Mouse (Mus musculus) macrophage (primary cell): Measurements from ENCODE around the gene En2. TPM values are rescaled to one million over a fixed set of nuclear protein-coding genes. Genes with fewer than 3 reads are reported as not detected.
A peak's percentile ranks its signal among the peaks of the same experiment; 100 is the strongest.

Experiments used
- H3K27ac ChIP-seq: fragments of 350-480 bp; formaldehyde crosslinking; 2 replicates; pipeline ENCODE4 v1.9.0; 2021
- H3K36me3 ChIP-seq: fragments of 350-480 bp; formaldehyde crosslinking; 2 replicates; pipeline ENCODE4 v1.9.0; 2021; ENCODE audit errors: inconsistent target
- H3K4me3 ChIP-seq: fragments of 350-480 bp; formaldehyde crosslinking; 2 replicates; pipeline ENCODE4 v1.9.0; 2021; ENCODE audit errors: inconsistent target
- H3K79me2 ChIP-seq: fragments of 350-480 bp; formaldehyde crosslinking; 2 replicates; pipeline ENCODE4 v1.9.0; 2021; ENCODE audit errors: inconsistent target
- WGBS: methylation state at CpG from one replicate; pipeline ENCODE4 v1.1.7; 2026; ENCODE audit warnings: inconsistent platforms; ENCODE audit not compliant: missing documents; 5-methylcytosine and 5-hydroxymethylcytosine counted together
- polyA plus RNA-seq: library from polyadenylated mRNA; stranded (reverse); fragments of 250-400 nt; gene quantifications from 3 replicates; pipeline ENCODE4 v1.2.4, GENCODE M21; 2018; ENCODE audit warnings: inconsistent platforms

Gene En2
- polyA plus RNA-seq, 1 experiment from 2014 or later, result not detected

GRCm38 (mm10) chr5:28148473-28148872 is 17.0 kb upstream of the En2 start:
- Histone ChIP-seq H3K36me3 (no peaks in the 10 kb centered on the region), H3K27ac (no peak overlapping the region), H3K4me3 (no peak overlapping the region), H3K79me2 (no peaks in the 10 kb centered on the region)
- WGBS, result 55% methylated on average over 3 of the region's 3 CpGs

DNA sequence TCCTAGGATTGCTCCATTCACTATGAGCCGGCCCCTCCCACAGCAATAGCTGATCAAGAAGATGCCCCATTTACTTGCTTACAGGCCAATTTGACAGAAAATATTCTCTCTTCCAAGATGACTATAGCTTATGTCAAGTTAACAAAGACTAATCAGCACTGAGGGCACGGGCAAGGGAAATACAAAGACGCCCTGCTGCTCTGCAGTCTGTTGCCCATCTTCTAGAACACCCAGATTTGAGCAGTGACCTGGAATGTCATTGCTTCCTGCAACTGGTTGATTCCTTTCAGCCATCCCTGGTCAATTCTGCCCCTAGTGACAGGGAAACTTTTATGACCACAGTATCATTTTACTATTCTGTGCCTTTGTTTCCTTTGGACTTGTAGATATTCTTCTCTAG is 16.1 kb upstream of the En2 start:
- H3K79me2 ChIP-seq, result no peaks in the 10 kb centered on the region
- 81% methylated on average over 3 of the region's 3 CpGs for WGBS
- no peak overlapping the region for H3K4me3 ChIP-seq
- H3K27ac ChIP-seq, result no peak overlapping the region
- no peaks in the 10 kb centered on the region for H3K36me3 ChIP-seq

- no peaks in the 10 kb centered on the region for H3K79me2 ChIP-seq
- whole genome bisulfite sequencing, result 14% methylated on average over 9 of the region's 9 CpGs
- H3K4me3 ChIP-seq, result no peak overlapping the region
- no peak overlapping the region for H3K27ac ChIP-seq
- no peaks in the 10 kb centered on the region for H3K36me3 ChIP-seq
Measured at GRCm38 (mm10) chr5:28157044-28157730, 8.3 kb upstream of the En2 start.

DNA sequence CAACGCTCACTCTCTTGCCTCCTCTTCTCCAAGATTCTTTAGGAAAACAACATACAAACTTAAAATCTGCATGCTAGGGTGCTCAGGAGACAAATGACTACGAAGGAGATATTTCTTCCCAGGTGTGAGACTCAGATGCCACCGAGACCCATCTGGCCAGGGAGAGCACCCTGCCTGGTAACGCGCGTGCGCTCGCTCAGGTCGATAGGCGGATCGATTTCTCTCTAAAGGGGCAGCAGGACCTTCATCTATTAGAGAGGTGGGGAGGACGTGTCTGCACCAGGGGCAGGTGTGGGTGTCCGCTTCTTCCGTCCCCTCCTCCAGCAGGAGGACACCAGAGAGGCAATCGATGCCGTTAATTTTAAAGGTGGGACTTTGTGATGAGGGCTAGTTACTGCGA is 7.7 kb upstream of the En2 start:
- Histone ChIP-seq H3K4me3 (no peak overlapping the region), H3K27ac (no peak overlapping the region), H3K79me2 (no peaks in the 10 kb centered on the region), H3K36me3 (no peaks in the 10 kb centered on the region)
- WGBS, result 11% methylated on average over 17 of the region's 17 CpGs

DNA sequence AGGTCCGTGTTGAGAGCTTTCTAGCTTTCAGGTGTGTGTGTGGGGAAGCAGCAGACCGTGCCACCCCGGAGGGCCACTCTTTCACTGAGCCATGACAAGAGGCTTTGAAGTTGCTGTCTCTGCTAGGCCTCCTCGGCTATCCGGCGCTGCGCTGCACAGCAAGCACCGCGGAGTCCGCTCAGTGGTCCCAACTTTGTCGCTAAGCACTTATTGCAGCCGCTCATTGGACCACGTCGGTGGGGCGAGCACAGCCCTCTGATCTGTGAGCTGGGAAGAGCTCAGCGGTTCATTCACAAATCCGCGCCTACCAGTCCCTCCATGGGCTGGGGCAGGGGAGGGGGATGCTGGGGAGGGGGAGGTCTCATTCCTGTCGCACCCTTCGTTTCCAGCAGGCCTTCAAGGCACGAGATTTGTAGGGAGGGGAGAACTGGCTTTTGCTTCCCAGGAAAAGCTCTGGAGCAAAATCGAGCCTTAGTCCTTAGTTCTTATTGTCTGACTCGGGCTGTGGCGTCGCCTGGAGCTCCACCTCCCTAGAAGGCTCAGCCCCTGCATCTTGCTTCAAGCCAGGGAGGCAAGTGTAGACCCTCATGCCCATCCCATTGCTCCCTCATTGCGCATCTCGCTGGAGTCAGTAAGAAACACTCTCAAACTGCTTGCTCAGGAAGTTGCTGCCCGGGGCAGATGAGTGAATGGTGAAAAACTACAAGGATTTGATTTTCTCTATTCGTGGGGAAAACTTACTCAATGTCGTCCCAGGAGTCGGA is 7.0 kb upstream of the En2 start:
- H3K27ac ChIP-seq, result no peak overlapping the region
- no peaks in the 10 kb centered on the region for H3K79me2 ChIP-seq
- 8% methylated on average over 29 of the region's 31 CpGs for WGBS
- no peak overlapping the region for H3K4me3 ChIP-seq
- H3K36me3 ChIP-seq, result no peaks in the 10 kb centered on the region

DNA sequence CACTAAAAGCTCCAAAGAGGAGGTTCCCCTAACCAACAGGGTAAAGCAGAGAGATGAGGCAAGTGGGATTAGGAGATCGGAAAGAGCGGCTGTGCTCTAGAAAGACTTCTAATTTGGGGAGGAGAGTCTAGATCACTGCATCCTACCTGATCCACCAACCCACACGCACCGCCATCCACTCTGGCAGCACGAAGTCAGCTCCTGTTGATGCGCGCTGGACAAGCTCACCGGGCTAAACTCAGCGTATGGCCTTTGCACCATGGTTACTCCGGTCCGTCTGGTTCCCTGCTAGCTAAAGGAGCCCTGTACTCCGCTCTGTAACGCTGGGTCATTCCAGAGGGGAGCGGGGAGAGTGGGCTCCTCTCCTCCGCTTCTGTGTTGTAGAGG is 6.4 kb upstream of the En2 start:
- no peaks in the 10 kb centered on the region for H3K36me3 ChIP-seq
- H3K79me2 ChIP-seq, result no peaks in the 10 kb centered on the region
- WGBS, result 12% methylated on average over 15 of the region's 15 CpGs
- H3K27ac ChIP-seq, result no peak overlapping the region
- no peak overlapping the region for H3K4me3 ChIP-seq

- H3K79me2 ChIP-seq, result no peaks in the 10 kb centered on the region
- no peak overlapping the region for H3K4me3 ChIP-seq
- H3K27ac ChIP-seq, result no peak overlapping the region
- 7% methylated on average over 7 of the region's 8 CpGs for WGBS
- no peaks in the 10 kb centered on the region for H3K36me3 ChIP-seq
Measured at GRCm38 (mm10) chr5:28159891-28160470, 5.5 kb upstream of the En2 start.

DNA sequence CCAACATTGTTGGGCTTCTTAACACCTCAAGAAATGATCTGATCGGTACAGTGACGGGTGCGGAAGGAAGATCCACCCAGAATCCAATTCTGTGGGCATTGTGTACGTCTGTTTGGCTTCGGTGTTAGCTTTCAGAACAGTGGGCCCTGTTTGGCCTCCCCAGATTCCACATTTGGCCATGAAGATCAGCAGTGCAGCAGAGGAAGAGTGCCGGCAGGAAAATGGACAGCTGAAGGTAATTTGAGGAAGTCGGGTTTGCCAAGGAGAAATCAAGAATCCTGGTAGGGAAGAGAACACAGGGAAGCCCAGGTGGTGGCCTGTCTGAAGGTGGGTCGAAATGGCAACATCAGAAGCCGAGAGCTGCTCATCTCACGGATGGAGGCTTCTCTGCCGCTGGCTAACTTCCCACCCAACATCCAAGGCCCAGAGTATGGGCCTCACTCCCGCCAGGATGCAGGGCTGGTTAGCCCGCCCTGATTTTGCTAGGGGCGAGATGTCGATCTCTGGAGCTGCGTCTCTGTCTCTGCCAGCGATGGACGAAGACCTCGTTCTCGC is 4.0 kb upstream of the En2 start:
- Histone ChIP-seq H3K4me3 (no peak overlapping the region), H3K36me3 (no peaks in the 10 kb centered on the region), H3K27ac (no peak overlapping the region), H3K79me2 (no peaks in the 10 kb centered on the region)
- 9% methylated on average over 20 of the region's 20 CpGs for WGBS

DNA sequence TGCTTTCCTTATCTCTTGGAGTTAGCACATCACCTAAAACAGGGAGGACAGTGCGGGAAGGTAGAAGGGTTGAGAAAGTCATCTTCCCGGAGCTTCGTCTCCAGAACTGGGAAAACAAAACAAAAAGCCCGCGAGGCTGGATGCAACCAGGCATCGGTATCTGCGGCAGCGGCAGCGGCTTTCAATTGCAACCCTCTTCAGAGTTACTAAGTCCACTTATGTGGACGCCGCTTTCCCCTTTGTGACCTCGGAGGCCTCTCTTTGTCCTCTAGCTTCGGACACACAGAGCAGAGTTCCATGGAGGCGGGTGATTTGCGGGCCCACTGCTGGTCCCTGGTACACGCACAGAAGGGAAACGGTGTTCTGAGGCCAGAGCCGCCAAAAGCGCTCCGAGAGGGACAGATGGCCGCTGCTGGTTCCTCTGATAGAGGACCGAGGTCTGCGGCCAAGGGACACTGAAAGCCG is 3.5 kb upstream of the En2 start:
- no peak overlapping the region for H3K27ac ChIP-seq
- no peaks in the 10 kb centered on the region for H3K79me2 ChIP-seq
- no peaks in the 10 kb centered on the region for H3K36me3 ChIP-seq
- H3K4me3 ChIP-seq, result no peak overlapping the region
- 4% methylated on average over 24 of the region's 24 CpGs for WGBS

- no peaks in the 10 kb centered on the region for H3K36me3 ChIP-seq
- no peaks in the 10 kb centered on the region for H3K79me2 ChIP-seq
- 23% methylated on average over 1 of the region's 1 CpGs for WGBS
- H3K27ac ChIP-seq, result no peak overlapping the region
- no peak overlapping the region for H3K4me3 ChIP-seq
Measured at GRCm38 (mm10) chr5:28163926-28164325, 1.6 kb upstream of the En2 start.

GRCm38 (mm10) chr5:28166256-28167231 is 1.1 kb downstream of the En2 start:
- 2% methylated on average over 102 of the region's 111 CpGs for WGBS
- no peaks in the 10 kb centered on the region for H3K79me2 ChIP-seq
- H3K4me3 ChIP-seq, result no peak overlapping the region
- H3K27ac ChIP-seq, result no peak overlapping the region
- H3K36me3 ChIP-seq, result no peaks in the 10 kb centered on the region

- Histone ChIP-seq H3K4me3 (peak overlapping the region; percentile 0; the same call in 1 of the 2 replicates), H3K79me2 (no peaks in the 10 kb centered on the region), H3K36me3 (no peaks in the 10 kb centered on the region), H3K27ac (no peak overlapping the region)
- WGBS, result 5% methylated on average over 29 of the region's 29 CpGs
Measured at GRCm38 (mm10) chr5:28167611-28168252, 2.2 kb downstream of the En2 start.

DNA sequence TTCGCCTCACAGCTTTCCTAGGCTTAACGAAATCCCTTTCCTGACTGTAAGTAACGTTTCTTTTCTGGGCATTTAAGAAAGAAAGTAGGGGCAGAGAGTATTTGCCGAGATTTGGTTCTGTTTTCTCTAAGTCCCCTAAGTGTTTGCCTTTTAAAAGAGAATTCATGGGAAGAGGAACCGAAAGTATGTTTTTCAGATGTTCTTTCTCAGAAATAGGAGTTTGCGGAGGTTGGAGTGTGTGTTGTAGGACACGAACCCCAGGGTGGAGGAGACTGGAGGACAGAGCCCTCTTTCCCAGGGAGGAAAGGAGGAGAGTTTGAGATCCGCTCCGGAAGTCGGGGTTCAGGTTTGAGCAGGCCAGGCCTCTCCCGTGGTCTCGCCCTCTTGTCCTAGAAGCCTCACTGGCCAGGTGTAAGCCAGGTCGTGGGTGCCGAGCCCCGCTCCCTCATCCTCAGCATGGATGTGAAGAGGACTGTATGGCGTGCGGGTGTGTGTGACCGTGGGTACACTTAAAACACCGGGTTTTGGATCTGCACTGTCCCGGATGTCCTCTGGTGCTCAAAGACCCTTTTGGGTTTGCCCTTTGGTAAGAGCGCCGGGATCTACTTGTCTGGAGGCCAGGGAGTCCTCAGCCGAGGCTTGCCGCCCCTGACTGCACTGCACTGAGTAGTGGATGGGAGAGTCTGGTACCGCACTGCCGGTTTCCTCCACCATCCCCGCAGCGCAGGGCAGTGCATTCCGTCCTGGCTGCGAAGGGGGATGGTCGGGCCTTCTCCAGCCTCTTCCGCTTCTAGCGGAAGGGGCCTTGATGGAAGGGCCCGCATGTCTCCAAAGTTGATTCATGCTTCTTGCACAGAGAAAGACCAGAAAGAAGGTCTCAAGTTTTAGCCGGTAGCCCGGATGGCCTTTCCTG is 3.0 kb downstream of the En2 start:
- Histone ChIP-seq H3K27ac (no peak overlapping the region), H3K4me3 (peak overlapping the region; percentile 0; the same call in 1 of the 2 replicates), H3K36me3 (no peaks in the 10 kb centered on the region), H3K79me2 (no peaks in the 10 kb centered on the region)
- 3% methylated on average over 35 of the region's 36 CpGs for WGBS
